Mouse (Mus musculus) R1 (cell line): ENCODE results near the gene Cldn34d.

Source experiments
- DNase-seq: peaks from one replicate; pipeline ENCODE4 v3.0.0-alpha.2; 2018; ENCODE audit warnings: low read depth, low spot score

Gene Cldn34d

GRCm38 (mm10) chrX:76602824-76603223, at the start of gene Cldn34d:
Cldn34d (minus strand) TSS chrX:76602924.
- DNase-seq, result no peak

- peak; percentile 92 for DNase-seq
Measured at GRCm38 (mm10) chrX:76598459-76599206, 4.1 kb downstream of the Cldn34d start.
